Mouse (Mus musculus) left cerebral cortex, adult 11 months (tissue): ENCODE results near the gene Zbtb7b.

ENCODE experiments used
- DNase-seq: peaks from one replicate; pipeline ENCODE4 v3.0.0; 2022; ENCODE audit warnings: low spot score

The Zbtb7b gene

GRCm38 (mm10) chr3:89388901-89389740, 5.5 kb downstream of the Zbtb7b start:
- no peak for DNase-seq

- no peak for DNase-seq
These were observed 6.3 kb downstream of the Zbtb7b start for GRCm38 (mm10) chr3:89388134-89388881.

- no peak for DNase-seq
These were observed 6.9 kb downstream of the Zbtb7b start for GRCm38 (mm10) chr3:89387632-89388031.

- DNase-seq: no peak
These were observed 7.8 kb downstream of the Zbtb7b start for GRCm38 (mm10) chr3:89386438-89387420.

- DNase-seq: no peak
These were observed 9.1 kb downstream of the Zbtb7b start for GRCm38 (mm10) chr3:89385451-89385850.

- DNase-seq: no peak
These were observed 10.1 kb downstream of the Zbtb7b start for GRCm38 (mm10) chr3:89384331-89385076.

GRCm38 (mm10) chr3:89383651-89384255, 10.8 kb downstream of the Zbtb7b start:
- no peak for DNase-seq

- no peak for DNase-seq
These were observed 11.6 kb downstream of the Zbtb7b start for GRCm38 (mm10) chr3:89382950-89383349.

GRCm38 (mm10) chr3:89382033-89382882, 12.3 kb downstream of the Zbtb7b start:
- no peak for DNase-seq

GRCm38 (mm10) chr3:89381233-89381632, 13.3 kb downstream of the Zbtb7b start:
- no peak for DNase-seq

GRCm38 (mm10) chr3:89380711-89381110, 13.9 kb downstream of the Zbtb7b start:
- no peak for DNase-seq

GRCm38 (mm10) chr3:89380291-89380690, 14.3 kb downstream of the Zbtb7b start:
- DNase-seq: no peak

- no peak for DNase-seq
These were observed 15.0 kb downstream of the Zbtb7b start for GRCm38 (mm10) chr3:89379388-89380131.

GRCm38 (mm10) chr3:89378394-89379067, 16.0 kb downstream of the Zbtb7b start:
- no peak for DNase-seq

GRCm38 (mm10) chr3:89377831-89378230, 16.7 kb downstream of the Zbtb7b start:
- DNase-seq: no peak

- no peak for DNase-seq
These were observed 20.9 kb downstream of the Zbtb7b start for GRCm38 (mm10) chr3:89373581-89374231.

- no peak for DNase-seq
These were observed 27.2 kb downstream of the Zbtb7b start for GRCm38 (mm10) chr3:89367338-89367737.
